Mouse (Mus musculus): ENCODE measurements around the gene Mtf1.

- TF ChIP-seq CTCF (conservative IDR thresholded peaks at IDR 0.05; ENCODE audit: insufficient read depth, insufficient read length, low read depth, low read length) (no peak), POLR2A (IDR thresholded peaks at IDR 0.05; ENCODE audit: low read depth, low read length) (no peak)
These were observed 40.7 kb upstream of the Mtf1 start for GRCm38 (mm10) chr4:124761201-124761600.
